Mouse (Mus musculus): ENCODE data around the gene Fshb. TPM values are rescaled to one million over a fixed set of nuclear protein-coding genes. Genes with fewer than 3 reads are reported as not detected.

Fshb gene
- polyA plus RNA-seq, 1 experiment from 2014 or later = not detected

GRCm38 (mm10) chr2:107006378-107006777 lies 53.1 kb downstream of the Fshb start:
- Histone ChIP-seq H3K9me3 (no peaks in the 10 kb centered on the region), H3K36me3 (replicated peaks) (no peaks in the 10 kb centered on the region), H3K9ac (no peak overlapping the region), H3K27me3 (no peaks in the 10 kb centered on the region), H3K4me2 (no peak overlapping the region), H3K4me3 (replicated peaks) (no peak overlapping the region), H3K4me1 (no peaks in the 10 kb centered on the region), H3K27ac (no peak overlapping the region)
- WGBS = 85% methylated on average over 3 of the region's 3 CpGs
- ATAC-seq (ENCODE audit: low FRiP score) = no peak

Other genes with a start within 250 kb of the Fshb start
- 54.4 and 54.8 TPM in 2 replicates for gene Arl14ep, start 85.2 kb downstream of the Fshb start, polyA plus RNA-seq (2016; fragmentation: Nextera tagmentation; extraction: Ambion mirVana)
- 1.1 TPM in 2 replicates for gene Kcna4, start 231.0 kb upstream of the Fshb start, polyA plus RNA-seq (2016; fragmentation: Nextera tagmentation; extraction: Ambion mirVana)